Mouse (Mus musculus): Measurements from ENCODE around the gene Cox11.

Gene Cox11

DNA sequence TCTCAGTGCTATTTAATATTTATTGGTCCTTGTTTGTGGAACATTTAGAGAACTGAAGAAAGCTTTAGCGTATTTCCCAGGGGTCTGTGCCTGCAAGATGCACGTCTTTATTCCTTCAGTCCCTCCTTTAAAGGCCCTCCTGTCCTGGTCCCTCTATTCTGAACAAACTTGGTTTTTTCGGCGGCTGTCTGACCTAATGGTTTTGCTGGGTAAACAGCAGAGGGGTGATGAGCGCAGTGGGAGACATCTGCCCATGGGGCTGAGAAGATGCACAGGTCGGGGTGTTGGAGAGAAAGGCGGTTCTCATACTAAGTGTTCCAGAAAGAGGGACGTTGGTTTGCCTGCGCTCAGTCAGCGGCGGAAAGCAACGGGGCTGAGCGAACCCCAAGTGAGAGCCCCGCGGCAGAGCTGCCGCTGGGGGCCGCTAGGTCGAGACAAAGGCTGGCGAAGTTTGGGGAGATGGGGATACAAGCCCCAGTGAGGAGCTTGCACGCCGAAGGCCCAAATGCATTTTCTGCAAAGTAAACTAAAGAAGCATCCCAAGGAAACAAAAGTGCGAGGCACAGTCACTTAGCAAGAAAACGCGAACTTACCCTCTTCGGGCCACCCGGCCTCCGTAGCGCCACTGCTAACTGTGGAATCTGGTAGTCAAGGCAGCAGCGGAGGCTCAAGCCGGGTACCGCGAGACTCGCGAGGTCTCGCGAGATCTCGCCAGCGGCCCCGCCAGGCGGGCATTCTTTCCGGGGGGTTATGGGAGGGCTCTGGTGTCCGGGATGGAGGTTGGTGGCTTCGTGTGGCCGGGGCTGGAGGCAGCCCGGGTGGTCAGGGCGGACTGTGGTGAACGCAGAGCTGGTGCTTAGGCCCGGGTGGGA, at the start of gene Cox11, which contains the start of gene Stxbp4:
Cox11 (plus strand) TSS at position 734 of the 872 bp plus-strand sequence.
Stxbp4 (minus strand) TSS at position 645 of the 872 bp plus-strand sequence.
- peak; percentile 94 for DNase-seq

DNA sequence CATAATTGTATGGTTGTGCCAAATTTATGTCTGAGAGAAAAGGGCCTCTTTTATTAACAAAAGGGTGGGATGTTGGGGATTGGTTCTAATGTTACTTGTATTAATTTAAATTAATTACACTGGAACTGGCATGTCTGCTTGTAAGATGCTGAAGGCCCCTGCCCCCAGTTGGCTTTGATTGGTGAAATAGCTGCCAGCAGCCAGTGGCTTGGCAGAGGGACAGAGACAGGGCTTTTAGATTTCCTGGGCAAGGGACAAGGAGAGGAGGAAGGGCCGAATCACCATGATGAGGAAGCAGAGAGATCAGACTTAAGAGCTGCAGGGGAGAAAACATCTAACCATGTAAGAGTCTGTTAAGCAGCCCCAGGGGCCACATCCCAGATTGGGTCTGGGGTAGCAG, 47.0 kb upstream of the Cox11 start:
- no peak for DNase-seq

DNA sequence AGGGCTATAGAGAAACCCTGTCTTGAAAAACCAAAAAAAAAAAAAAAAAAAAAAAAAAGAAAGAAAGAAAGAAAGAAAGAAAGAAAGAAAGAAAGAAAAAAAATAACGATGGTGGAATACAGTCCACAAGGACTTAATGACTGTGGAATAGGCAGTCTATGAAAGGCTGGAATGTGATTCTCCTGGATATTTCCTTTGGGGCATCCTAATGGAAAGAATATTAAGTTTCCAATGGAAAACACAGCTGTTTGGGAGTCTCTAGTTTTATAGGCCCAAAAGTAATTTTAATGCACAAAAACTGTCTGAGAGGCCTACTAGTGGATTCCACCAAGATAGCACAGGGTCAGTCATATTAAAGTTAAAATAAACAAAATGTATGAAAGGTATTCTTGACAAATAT, 42.1 kb upstream of the Cox11 start:
- DNase-seq, result no peak

DNA sequence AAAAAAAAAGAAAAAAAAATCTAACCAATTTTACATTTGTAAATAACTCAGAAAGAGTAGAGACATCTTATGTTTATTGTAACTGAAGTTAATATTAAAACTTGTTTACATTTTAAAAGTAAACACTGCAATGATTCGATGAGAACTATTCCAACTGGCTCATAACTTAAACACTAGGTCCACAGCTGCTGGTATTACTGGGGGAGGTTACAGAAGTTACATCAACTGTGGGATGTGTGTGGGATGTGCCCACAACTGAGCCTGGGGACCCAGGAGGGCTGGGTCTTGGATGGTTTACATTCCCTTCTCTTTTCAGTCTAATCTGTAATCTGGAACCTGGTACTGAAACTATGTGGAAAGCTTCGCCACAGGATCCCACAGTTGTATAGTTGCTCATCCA, 34.9 kb upstream of the Cox11 start:
- DNase-seq, result no peak

DNA sequence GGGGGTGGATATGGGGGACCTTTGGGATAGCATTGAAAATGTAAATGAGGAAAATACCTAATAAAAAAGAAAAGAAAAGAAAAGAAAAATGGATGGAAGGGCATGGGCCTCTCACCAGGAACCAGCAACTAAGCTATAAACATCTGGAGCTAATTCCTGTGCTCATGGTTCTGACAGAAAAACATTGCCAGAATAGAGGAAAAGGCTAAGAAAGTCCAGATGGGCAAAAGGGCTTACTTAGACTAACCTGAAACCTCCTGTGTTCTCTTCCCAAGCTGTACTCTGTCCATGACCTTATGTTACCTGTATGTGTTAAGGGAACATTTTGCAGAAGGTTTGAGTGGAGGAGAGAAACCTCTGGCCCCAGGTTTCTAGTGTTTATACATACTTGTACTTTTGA, 25.9 kb upstream of the Cox11 start:
- DNase-seq, result no peak

DNA sequence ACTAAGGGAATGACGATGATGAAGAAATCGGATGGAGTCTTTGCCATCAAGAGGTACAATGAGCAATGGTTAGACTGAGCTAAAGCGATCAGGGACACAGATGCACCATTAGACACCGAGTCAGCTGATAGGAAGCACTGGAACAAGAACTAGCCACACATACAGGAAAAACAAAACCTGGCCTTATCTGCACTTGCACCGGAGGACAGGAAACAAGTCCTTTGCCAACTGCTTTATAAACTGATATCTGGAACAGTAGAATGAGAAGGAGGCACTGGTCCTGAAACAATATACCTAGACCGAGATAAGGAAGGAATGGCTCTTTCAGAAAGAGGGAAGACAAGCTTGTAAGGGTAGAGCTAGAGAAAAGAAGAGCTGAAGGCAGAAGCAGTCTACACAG, 23.2 kb upstream of the Cox11 start:
- no peak for DNase-seq

DNA sequence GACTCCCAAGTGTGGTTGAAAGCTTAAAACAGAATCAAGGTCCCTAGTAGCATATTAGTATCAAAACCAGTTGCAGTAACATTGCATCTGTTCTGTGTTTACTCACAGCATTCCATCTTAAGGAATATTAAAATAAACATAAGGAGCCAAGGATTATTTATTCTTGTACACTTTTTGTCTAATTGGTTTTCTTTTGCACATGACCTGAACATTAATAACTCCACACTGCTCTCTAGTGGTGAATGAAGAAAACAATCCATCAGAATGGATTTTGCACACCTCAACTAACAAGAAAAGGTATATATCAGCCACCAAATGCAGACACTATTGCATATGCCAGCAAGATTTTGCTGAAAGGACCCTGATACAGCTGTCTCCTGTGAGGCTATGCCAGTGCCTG, 21.5 kb upstream of the Cox11 start:
- DNase-seq, result no peak

DNA sequence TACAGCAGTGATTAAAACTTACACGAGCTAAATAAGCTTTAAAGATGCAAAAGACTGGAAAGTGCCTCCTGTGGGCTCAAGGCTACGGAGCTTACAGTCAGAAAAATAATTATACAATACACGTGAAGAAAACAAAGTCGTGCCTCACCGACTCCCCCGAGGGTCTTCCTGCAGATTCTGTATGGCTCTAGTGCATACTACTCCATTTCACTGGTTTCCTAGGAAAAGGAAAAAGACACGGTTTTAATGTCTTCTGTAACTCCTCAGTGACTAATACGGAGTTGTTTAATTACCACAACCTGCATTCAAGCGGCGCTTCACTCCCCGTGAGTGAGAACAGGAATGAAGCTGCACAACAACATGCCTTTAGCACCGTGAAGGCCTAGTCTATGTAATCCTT, 15.9 kb upstream of the Cox11 start:
- DNase-seq, result no peak

DNA sequence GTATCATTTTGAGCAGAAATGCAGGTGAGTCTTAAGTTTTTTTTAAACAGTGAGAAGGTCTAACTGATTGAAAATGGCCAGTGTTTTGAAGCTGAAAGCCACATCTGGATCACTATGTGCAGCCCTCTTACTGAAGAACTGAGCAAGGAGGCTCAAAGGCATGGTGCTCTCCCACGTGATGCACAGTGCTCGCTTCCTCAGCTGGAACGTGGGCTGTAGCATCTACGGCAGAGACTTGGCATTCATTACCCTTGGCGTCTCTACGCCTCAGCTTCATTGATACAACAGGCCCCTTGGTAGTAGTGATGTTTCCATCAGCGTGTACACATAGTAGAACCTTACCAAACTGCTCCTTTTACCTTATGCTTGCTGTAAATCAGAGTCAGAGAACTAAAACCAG, 15.5 kb upstream of the Cox11 start:
- DNase-seq, result no peak

DNA sequence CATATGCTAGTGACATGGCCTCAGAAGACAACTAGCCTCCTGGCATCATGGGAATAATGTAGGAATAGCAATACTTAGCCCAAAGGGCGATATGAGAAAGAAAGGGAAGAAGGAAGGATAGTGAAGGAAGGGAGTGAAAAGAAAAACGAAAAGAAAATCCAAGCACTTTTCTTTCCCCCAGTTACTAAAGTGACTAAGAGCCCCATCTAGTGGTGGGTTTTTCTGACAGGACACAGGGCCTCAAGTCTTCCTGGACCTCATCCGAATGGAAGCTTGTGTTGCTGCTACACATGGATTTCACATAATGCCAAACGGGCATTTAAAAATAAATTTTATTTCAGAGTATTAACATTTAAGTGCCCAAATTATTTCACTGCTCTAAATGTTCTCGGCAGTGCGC, 14.5 kb upstream of the Cox11 start:
- DNase-seq, result peak; percentile 62

DNA sequence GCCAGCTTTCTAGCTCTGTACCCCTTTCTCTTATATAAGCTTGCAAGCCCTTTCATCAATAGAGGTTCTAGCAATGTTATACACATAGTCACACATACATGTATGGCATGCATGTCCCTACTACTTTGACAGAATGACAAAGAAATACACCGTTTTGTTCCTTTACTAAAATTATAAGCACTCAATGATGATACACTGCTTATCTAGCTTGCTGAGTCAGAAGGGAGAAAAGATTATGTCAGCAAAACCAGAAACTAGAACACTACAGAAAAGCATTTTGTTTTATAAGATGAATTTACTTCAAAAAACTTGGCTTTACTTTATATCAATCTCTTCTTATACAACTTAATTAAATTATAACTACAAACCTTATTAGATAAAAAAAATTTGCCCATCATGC, 12.8 kb upstream of the Cox11 start:
- no peak for DNase-seq

DNA sequence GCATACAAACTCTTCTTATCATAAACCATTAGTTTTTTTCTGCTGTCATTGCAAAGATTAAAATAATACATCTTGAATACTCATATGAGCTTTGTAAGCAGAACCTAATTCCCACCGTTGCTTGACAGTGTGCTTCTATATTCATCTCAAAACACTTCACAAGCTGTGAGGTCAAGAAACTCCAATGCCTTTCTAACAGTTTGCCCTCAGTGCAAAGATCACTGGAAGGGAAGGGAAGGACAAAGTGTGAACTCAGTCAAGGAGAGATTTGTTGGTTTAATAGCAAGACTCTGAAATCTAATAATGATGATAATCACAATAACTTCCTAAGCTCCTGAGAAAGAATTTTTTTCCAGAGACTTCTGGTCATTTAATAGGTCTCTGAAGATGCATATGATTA, 10.2 kb upstream of the Cox11 start:
- no peak for DNase-seq

DNA sequence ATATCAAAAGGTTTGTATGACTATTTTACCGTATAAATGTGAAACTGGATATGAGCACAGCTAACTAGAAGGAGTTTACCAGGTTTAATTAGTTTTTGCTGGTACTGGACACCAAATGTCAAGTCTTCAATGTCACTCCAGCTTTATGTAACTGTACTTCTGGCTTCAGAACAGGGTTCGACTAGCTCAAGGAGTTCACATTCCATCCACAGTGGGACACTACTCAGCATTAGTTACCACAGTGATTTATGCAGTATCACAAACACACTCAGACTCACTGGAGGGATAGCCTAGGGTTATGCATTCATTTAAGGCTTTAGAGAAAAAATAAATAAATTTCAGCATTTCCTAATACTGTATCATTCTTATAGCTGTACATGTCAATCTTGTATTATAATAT, 5.5 kb upstream of the Cox11 start:
- no peak for DNase-seq

DNA sequence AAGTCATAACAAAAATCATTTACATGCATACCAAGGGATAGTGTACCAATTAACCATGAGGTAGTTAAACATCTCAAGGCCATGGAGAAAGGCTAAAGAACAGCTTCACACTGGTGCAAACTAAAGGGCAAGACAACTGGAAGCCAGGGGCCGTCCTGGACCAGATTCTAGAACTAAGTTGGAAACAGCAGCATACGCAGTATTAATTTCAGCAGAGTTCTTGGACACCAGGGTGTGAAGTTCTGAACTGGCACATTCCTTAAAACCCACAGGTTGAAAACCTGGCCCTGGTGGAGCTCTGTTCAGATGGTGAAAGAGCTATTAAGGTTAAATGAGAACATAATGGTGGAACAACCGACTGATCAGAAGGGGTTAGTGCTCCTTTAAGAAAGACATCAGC, 3.3 kb upstream of the Cox11 start:
- no peak for DNase-seq

DNA sequence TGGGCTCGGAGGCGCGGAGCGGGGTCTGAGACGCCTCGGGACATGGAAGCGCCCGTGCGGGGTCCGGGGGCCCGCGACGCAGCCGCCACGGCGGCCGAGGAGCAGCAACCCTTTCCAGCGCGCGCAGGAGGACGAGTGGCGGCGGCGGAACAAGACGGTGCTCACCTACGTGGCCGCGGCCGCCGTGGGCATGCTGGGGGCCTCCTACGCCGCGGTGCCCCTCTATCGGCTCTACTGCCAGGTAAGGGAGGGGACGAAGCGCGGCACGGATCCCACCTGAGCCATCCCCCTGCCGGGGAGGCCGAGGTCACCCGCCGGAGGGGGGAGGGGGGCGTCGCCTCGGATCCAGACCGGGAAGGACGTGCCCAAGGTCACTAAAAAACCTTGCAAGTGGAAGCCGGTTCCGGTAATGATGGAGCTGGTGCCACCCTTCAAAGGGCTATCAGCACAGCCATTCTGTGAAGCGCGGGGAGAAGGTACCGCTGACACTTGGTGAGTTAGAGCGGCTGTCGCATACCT, 398 bp downstream of the Cox11 start:
- no peak for DNase-seq

DNA sequence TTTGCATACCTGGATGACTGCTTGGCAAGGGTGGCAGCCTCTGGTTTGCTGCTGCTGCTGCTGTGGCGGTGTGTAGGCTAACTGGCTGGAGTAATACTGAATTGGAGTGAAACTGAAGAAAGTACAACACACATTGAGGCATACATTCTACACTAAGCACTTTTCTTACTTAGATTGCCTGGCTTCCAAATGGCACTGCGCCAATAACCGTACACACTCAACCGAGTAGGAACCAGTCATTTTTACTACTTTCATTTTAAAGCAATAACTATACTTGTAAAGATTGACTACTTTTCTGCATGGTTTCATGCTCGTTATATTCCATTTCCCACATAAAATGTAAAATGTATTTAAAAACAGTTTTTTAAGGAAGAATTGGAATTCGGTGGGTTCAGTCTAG, 11.8 kb downstream of the Cox11 start:
- DNase-seq, result no peak

DNA sequence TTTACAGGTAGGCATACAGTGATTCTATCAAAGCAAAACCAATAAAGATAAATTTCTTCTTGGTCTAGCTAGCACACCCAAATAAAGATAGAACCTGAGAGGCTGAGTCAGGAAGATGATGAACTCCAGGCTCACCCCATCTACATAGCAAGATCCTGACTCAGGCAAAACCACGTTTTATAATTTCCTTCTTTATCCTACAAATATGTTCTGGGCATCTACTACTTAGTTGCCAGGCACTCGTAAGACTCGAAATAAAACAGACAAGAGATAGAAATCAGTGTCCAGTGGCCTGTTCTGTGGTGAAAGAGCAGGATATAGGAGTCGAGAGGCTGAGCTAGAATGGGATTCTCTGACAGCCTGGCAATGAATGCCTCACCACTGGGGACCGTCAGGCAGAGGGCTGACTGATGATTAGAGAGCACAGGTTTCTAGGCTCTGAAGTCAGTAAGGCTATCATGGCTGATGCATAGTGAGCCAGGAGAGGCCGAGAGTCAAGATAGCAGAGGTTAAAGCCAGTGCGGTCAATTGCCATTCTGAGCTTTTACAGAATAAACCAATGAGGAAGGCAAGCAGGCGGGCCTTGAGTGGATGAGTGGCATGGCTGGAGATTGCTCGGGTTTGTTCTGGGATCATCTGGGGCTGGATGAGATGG, 12.4 kb downstream of the Cox11 start:
- DNase-seq, result no peak

DNA sequence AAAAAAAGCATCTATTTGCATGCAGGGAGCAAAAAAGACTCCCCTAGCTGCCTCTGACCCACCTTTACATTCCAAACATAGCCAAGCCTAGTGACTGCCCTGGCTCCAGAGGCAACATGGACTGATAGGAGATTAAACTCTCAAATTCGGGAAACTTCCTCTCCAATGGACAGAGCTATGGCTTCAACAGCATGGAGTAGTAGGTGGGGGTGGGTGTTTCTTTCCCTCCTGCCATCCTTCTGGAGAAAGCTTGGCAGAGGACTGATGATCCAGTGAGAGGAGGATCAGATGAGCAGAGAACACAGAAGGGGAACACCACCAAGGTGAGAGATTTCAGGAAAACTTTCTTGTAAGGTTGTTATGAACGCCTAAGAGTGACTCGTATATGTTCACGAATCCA, 14.6 kb downstream of the Cox11 start:
- no peak for DNase-seq

DNA sequence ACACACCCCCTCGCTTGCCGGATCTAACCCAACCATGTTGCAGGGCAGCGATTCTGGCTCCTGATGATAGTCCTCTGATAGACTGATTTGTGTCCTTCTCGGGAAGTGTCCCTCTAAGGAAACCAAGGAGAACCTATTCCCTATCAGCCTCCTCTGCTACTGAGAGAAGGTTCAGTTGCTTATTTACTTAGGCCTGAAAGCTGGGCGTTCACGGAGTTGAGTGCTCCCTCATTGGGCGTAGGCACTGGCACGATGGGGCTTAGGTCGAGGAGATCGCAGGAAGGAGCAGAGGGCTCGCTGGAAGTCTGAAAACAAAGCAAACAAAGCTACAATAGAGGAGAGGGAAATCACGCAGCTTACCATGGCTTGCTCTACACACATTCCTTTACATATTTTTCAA, 19.6 kb downstream of the Cox11 start:
- no peak for DNase-seq

DNA sequence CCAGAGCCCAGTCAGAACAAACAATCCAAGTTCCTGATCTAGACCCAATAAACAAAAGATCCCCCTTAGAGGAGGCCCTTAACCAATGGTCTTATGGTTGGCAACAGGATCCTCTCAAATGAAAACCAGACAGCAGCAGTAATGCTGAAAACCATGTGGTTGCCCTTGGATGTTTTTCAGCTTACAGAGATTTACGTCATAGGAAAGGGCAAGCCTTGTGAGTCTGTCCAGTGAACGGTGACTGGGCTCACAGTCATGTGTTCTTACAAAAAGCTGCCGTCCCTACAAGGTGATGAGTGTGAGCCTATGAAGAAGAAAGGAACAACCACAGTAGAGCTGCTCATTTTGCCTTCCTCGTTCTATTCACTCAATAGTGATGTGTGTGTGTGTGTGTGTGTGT, 22.7 kb downstream of the Cox11 start:
- DNase-seq, result no peak

DNA sequence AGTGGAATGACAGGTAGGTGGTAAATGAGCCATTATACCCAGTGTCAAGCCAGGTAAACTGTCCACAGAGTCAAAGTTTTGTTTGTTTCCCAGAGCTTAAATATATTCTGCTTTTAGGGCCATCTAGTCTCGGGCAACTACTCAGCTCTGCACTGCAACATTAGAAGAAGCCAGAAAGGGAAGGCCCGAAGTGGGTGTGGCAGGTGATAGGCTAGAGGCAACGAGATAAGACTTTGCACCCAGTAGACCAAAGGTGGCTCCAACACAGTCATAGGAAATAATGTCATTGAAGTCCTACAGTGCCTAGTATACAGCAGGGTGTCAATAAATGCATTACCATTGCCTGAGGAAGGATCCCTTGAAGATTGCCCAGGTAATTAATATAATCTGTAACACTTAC, 25.1 kb downstream of the Cox11 start:
- DNase-seq, result no peak

DNA sequence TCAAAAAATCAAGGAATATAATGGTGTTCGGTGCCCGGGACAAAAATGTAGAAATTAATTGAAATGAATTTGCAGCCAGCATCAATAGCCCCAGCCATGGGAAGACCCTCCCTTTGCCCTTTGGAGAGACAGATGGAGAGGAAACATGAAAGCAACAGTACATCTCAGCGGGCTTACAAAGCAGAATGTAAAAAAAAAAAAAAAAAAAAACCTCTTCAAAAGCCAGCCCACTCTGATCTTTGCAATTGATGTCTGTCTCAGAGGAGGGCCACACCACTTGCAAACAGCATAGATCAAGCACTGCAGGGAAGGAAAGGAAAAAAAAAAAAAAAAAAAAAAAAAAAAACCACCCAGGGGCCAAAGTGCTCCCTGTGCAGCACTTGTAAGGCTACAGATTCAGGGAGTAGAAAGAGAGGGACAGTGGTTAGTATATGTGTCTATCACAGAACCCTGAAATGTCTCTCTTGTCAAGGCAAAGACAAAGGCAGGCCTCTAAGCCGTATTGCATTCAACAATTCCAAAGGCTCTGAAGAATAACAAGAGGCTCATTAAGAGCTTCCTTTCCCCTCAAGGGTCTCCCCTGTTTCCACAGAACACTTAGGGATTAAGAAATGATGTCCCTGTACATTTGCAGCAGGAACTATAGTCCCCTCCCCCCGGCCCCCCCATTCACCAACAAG, 25.8 kb downstream of the Cox11 start:
- DNase-seq, result no peak

DNA sequence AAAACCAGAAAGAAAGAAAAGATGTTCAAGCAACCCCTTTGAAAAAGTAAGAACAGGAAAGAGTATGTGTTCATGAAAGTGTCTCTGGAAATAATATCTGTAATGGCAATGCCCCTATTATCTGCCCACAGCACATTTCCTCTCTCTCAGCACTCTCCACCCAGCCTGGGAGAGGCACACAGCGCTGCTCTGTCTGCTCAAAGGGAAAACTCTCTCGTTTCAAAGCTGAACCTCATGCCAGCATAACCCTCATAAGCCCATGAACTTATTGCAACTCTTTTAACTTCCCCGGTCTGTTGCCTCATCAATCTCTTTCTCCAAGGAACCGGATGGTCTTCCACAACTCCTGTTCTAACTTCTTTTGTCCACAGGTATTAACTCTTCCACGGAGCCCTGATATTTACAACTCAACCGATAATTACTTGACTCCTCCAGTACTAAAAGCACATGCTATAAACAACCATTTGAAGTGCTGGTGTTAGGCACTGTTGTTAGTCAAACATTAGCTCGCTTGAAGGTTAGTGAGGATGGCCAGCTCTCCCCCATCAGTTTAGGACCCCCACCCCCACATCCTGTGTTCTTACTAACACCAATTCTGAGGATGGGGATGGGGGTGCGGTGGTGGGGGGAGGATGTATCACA, 26.5 kb downstream of the Cox11 start:
- no peak for DNase-seq

Measured in thymus, postnatal 14 days (tissue).